Mouse (Mus musculus) MEL (cell line): ENCODE data around the gene Kpnb1. TPM values are rescaled to one million over a fixed set of nuclear protein-coding genes. Genes with fewer than 3 reads are reported as not detected.

Source experiments
- DNase-seq: peaks from one replicate; pipeline ENCODE4 v3.0.0; 2011; ENCODE audit warnings: low read depth, low spot score
- H3K27ac ChIP-seq: 2 replicates; pipeline ENCODE4 v1.5.1; 2012; ENCODE audit warnings: low read depth, mild to moderate bottlenecking, control low read depth, low read length, moderate library complexity; ENCODE audit not compliant: control insufficient read depth
- H3K27me3 ChIP-seq, 2 experiments: fragments of 150-350 bp in 1 of 2; sonication (generic) in 1 of 2; 2 replicates each; pipeline ENCODE4 v1.6.1; 2012; ENCODE audit warnings: low read length in 2 of 2, mild to moderate bottlenecking in 2 of 2, improper control_type of control experiment in 1 of 2, moderate library complexity in 1 of 2; ENCODE audit not compliant: insufficient read depth in 2 of 2, control insufficient read depth in 1 of 2
- H3K36me3 ChIP-seq, 2 experiments: 2 replicates each; pipeline ENCODE4 v1.6.1; 2012 to 2014; ENCODE audit warnings: low read length in 2 of 2, improper control_type of control experiment in 1 of 2, inconsistent platforms in 1 of 2, mild to moderate bottlenecking in 1 of 2; ENCODE audit not compliant: insufficient read depth in 2 of 2, control insufficient read depth in 1 of 2
- H3K4me1 ChIP-seq, 2 experiments: fragments of 150-350 bp in 1 of 2; sonication (generic) in 1 of 2; 2 replicates each; pipeline ENCODE4 v1.6.1; 2012; ENCODE audit warnings: low read length in 2 of 2, improper control_type of control experiment in 1 of 2, mild to moderate bottlenecking in 1 of 2; ENCODE audit not compliant: insufficient read depth in 2 of 2, control insufficient read depth in 1 of 2
- H3K4me3 ChIP-seq, 2 experiments: fragments of 150-350 bp in 1 of 2; sonication (generic) in 1 of 2; 2 replicates each; pipeline ENCODE4 v1.5.1; 2012; ENCODE audit warnings: low read depth in 2 of 2, low read length in 2 of 2, mild to moderate bottlenecking in 2 of 2, moderate library complexity in 2 of 2, control low read depth in 1 of 2, improper control_type of control experiment in 1 of 2; ENCODE audit not compliant: control insufficient read depth in 1 of 2, insufficient read depth in 1 of 2
- H3K79me2 ChIP-seq: 2 replicates; pipeline ENCODE4 v1.6.1; 2012; ENCODE audit warnings: mild to moderate bottlenecking, low read length, moderate library complexity; ENCODE audit not compliant: control insufficient read depth, poor library complexity, insufficient read depth
- H3K9ac ChIP-seq: 2 replicates; pipeline ENCODE4 v1.6.1; 2012; ENCODE audit warnings: low read depth, mild to moderate bottlenecking, control low read depth, low read length, moderate library complexity; ENCODE audit not compliant: control insufficient read depth, poor library complexity, severe bottlenecking
- H3K9me3 ChIP-seq: fragments of 150-350 bp; sonication (generic); replicated peaks from 2 replicates; pipeline ENCODE4 v1.6.1; 2012; ENCODE audit warnings: mild to moderate bottlenecking, low read length, improper control_type of control experiment, moderate library complexity; ENCODE audit not compliant: insufficient read depth
- CHD1 ChIP-seq: IDR thresholded peaks from 2 replicates; pipeline ENCODE4 v1.6.1; 2012; ENCODE audit warnings: low read depth, mild to moderate bottlenecking, inconsistent platforms, low read length, improper control_type of control experiment
- CHD2 ChIP-seq: IDR thresholded peaks from 2 replicates; pipeline ENCODE4 v1.6.1; 2011; ENCODE audit warnings: low read length, improper control_type of control experiment
- ELF1 ChIP-seq: IDR thresholded peaks from 2 replicates; pipeline ENCODE4 v1.6.1; 2014; ENCODE audit warnings: low read depth, mild to moderate bottlenecking, inconsistent platforms, low read length, improper control_type of control experiment, moderate library complexity
- GATA1 ChIP-seq: IDR thresholded peaks from 2 replicates; pipeline ENCODE4 v1.6.1; 2011; ENCODE audit warnings: low read depth, low read length, improper control_type of control experiment
- HCFC1 ChIP-seq: IDR thresholded peaks from 2 replicates; pipeline ENCODE4 v1.6.1; 2012; ENCODE audit warnings: low read depth, mild to moderate bottlenecking, inconsistent platforms, low read length, improper control_type of control experiment, moderate library complexity
- MAFK ChIP-seq: IDR thresholded peaks from 2 replicates; pipeline ENCODE4 v1.6.1; 2011; ENCODE audit warnings: low read depth, mild to moderate bottlenecking, low read length, improper control_type of control experiment, borderline replicate concordance
- MAX ChIP-seq: IDR thresholded peaks from 2 replicates; pipeline ENCODE4 v1.6.1; 2011; ENCODE audit warnings: low read length, improper control_type of control experiment
- MAZ ChIP-seq: IDR thresholded peaks from 2 replicates; pipeline ENCODE4 v1.6.1; 2012; ENCODE audit warnings: low read depth, mild to moderate bottlenecking, inconsistent platforms, low read length, improper control_type of control experiment
- MXI1 ChIP-seq: IDR thresholded peaks from 2 replicates; pipeline ENCODE4 v1.6.1; 2011; ENCODE audit warnings: mild to moderate bottlenecking, low read depth, low read length, improper control_type of control experiment
- MYB ChIP-seq: IDR thresholded peaks from 2 replicates; pipeline ENCODE4 v1.6.1; 2011; ENCODE audit warnings: mild to moderate bottlenecking, low read depth, low read length, improper control_type of control experiment
- MYC ChIP-seq: IDR thresholded peaks from 2 replicates; pipeline ENCODE4 v1.6.1; 2011; ENCODE audit warnings: low read depth, mild to moderate bottlenecking, low read length, improper control_type of control experiment, moderate library complexity
- TCF12 ChIP-seq: IDR thresholded peaks from 2 replicates; pipeline ENCODE4 v1.6.1; 2014; ENCODE audit warnings: low read depth, mild to moderate bottlenecking, inconsistent platforms, low read length, improper control_type of control experiment, moderate library complexity
- UBTF ChIP-seq: IDR thresholded peaks from 2 replicates; pipeline ENCODE4 v1.6.1; 2012; ENCODE audit warnings: low read depth, mild to moderate bottlenecking, inconsistent platforms, low read length, improper control_type of control experiment, moderate library complexity, borderline replicate concordance; ENCODE audit not compliant: insufficient read depth
- polyA plus RNA-seq, 2 experiments: library from polyadenylated mRNA; stranded (reverse) in 1 of 2; unstranded in 1 of 2; fragments of >175 nt in 1 of 2; fragments of >200 nt in 1 of 2; gene quantifications; 2 replicates each; pipeline versions ENCODE4 v1.2.1 to v1.2.4; 2012; ENCODE audit warnings: low replicate concordance in 2 of 2, low read depth in 1 of 2; ENCODE audit not compliant: insufficient read length in 2 of 2, insufficient read depth in 1 of 2, missing spikeins in 1 of 2
- total RNA-seq: library from RNA; depleted of rRNA; stranded (reverse); fragments of 300-350 nt; gene quantifications from 2 replicates; pipeline ENCODE4 v1.2.3, GENCODE M21; 2012

The Kpnb1 gene
- total and polyA plus RNA-seq, 3 experiments: 237 to 463 (median 275) TPM

DNA sequence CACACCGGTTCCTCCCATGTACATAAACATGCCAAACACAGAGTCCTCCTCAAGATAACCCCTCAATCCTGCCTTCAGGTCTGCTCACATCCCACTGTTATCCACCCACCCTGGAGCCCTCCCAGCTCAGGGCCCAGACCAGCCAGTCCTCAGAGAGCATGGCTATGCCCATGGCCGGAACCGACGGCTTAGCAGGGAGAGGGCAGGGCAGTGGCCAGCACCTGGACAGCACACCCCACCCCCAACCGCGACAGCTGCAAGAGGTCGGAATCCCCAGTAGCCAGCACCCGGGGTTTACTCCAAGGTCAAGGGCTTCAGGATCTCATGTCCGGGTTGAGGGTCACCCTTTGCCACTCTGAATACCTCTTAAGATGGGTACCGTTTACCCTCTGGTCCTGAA lies 67.5 kb downstream of the Kpnb1 start:
- no peak overlapping the region for H3K9ac ChIP-seq
- no peaks in the 10 kb centered on the region for H3K79me2 ChIP-seq

GRCm38 (mm10) chr11:97115797-97116196 lies 71.9 kb downstream of the Kpnb1 start:
- H3K9me3 ChIP-seq: no peaks in the 10 kb centered on the region
- no peak overlapping the region for H3K9ac ChIP-seq
- peaks cover 8 to 21% of the 10 kb centered on the region in 2 experiments for H3K27me3 ChIP-seq
- no peak overlapping the region for H3K27ac ChIP-seq
- TF ChIP-seq MXI1 (no peak), MAZ (no peak), CHD2 (no peak), HCFC1 (no peak), CHD1 (no peak), TCF12 (no peak), UBTF (no peak), GATA1 (no peak), MYB (no peak)
- no peak for DNase-seq
- no peaks in the 10 kb centered on the region for H3K36me3 ChIP-seq
- H3K4me3 ChIP-seq: no peak overlapping the region
- H3K79me2 ChIP-seq: no peaks in the 10 kb centered on the region
- H3K4me1 ChIP-seq: no peaks in the 10 kb centered on the region

More for the DNA sequence above, 67.5 kb downstream of the Kpnb1 start:
- H3K36me3 ChIP-seq: peaks cover 0 to 6% of the 10 kb centered on the region in 2 experiments; a peak in 2 of 4 replicates
- peaks cover 0 to 3% of the 10 kb centered on the region in 2 experiments; a peak in 2 of 4 replicates for H3K4me1 ChIP-seq
- TF ChIP-seq MAX: no peak
- no peak for TF ChIP-seq ELF1
- H3K4me3 ChIP-seq: no peak overlapping the region
- no peak overlapping the region for H3K27ac ChIP-seq
- H3K27me3 ChIP-seq: peaks cover 8 to 20% of the 10 kb centered on the region in 2 experiments
- H3K9me3 ChIP-seq: no peaks in the 10 kb centered on the region
- no peak for DNase-seq

DNA sequence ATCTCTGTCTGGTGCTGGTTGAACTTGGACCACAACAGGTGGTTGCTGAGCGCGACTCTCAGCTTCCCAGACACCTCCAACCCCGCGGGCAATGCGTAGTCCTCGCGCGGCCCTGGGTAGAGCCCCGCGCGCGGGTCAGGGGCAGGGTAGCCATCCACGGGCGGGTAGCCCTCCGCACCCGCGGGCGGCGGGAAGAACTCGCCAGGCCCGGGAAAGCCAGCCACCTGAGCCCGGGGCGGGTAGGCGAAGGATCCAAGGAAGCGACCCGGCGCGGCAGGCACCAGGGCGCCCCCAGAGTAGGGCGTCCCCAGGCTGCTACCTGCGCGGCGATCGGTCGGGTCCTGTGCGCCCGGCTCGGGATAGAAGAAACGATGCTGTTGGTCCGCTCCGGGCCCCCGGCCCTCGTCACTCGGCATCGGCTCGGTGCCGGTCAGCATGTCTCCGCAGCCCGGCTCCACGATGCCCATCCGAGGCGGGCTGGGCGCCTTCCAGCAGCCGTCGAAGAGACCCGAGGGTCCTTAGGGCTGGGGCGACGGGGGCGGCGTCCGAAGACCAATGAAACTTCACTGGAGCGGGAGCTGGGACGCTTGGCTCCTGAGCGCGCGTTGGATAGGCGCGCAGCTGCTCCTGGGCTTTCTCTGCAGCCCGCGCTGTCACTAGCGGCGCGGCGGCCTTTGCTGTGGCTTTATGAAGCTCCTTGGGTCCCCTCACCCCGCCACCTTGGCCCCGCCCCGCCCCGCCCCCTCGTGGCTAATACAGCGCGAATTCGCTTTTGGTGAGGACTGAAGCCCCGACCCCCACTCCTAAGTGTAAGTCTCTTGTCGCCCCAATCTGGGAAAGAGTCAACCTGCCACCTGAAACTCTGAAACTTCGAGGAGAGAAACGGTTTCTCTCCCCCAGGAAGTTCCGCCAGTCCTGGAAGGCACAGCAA lies 72.7 kb downstream of the Kpnb1 start, which contains the start of gene Tbx21:
Gene Tbx21 (minus strand): TSS at position 661 of the 931 bp plus-strand sequence.
- no peaks in the 10 kb centered on the region for H3K79me2 ChIP-seq
- H3K27ac ChIP-seq: no peak within 1 kb of the TSS
- H3K9me3 ChIP-seq: no peaks in the 10 kb centered on the region
- no peak within 1 kb of the TSS for H3K4me3 ChIP-seq
- H3K27me3 ChIP-seq: peaks cover 8 to 21% of the 10 kb centered on the region in 2 experiments
- no peak for TF ChIP-seq MYC
- no peak for TF ChIP-seq MAFK
- no peak for TF ChIP-seq MAX
- H3K9ac ChIP-seq: no peak within 1 kb of the TSS
- H3K36me3 ChIP-seq: no peaks in the 10 kb centered on the region
- H3K4me1 ChIP-seq: no peaks in the 10 kb centered on the region
- no peak for DNase-seq
